Mouse (Mus musculus) left cerebral cortex, postnatal 36 days (tissue): ENCODE data around the gene Baiap2l2. TPM values are rescaled to one million over a fixed set of nuclear protein-coding genes. Genes with fewer than 3 reads are reported as not detected.

Experiments used
- DNase-seq, 2 experiments: peaks; one replicate each; pipeline ENCODE4 v3.0.0; 2021 to 2022; ENCODE audit warnings: low spot score in 2 of 2, mixed read lengths in 1 of 2
- intact Hi-C: fragments of 180-260 bp; cut with DNase I; formaldehyde crosslinking; loops from one replicate; pipeline ENCODE4 v1.15.1; 2025
- total RNA-seq, 2 experiments: library from RNA; stranded (reverse); gene quantifications; 2 replicates each; pipeline ENCODE4 v1.2.3; 2021

The Baiap2l2 gene
- total RNA-seq, 2 experiments from 2014 or later, result 3.5 to 4.5 TPM

GRCm38 (mm10) chr15:79304832-79305231 lies 19.5 kb upstream of the Baiap2l2 start:
- intact Hi-C loops, result no loop called here
- no peak for DNase-seq

GRCm38 (mm10) chr15:79303725-79304124 lies 18.4 kb upstream of the Baiap2l2 start:
- DNase-seq, result no peak
- intact Hi-C loops, result no loop called here

- intact Hi-C loops, result no loop called here
- no peak for DNase-seq
Measured at GRCm38 (mm10) chr15:79299563-79300155, 14.3 kb upstream of the Baiap2l2 start.

- intact Hi-C loops, result no loop called here
- DNase-seq, result no peak
Measured at GRCm38 (mm10) chr15:79298553-79298952, 13.2 kb upstream of the Baiap2l2 start.

DNA sequence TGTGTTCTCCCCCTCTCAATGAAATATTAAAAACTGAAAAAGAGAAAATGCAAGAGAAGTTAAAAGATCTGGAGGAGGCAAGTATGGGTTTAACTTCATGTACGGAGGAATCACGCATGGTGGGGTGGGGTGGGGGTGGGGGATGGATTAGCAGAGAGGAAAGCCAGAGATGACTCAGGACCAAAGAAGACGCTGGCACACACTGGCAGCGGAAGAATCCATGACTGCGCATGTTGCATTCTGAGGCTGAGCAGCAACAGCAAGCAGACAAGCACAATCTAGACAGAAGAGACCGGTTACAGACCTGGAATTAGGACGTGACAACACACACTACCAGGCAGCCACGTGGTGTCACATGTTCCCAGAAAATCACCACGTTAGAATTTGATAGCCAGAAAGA lies 7.4 kb upstream of the Baiap2l2 start:
- intact Hi-C loops, result no loop called here
- no peak for DNase-seq

- intact Hi-C loops, result no loop called here
- DNase-seq, result no peak
Measured at GRCm38 (mm10) chr15:79290340-79290739, 5.0 kb upstream of the Baiap2l2 start.

DNA sequence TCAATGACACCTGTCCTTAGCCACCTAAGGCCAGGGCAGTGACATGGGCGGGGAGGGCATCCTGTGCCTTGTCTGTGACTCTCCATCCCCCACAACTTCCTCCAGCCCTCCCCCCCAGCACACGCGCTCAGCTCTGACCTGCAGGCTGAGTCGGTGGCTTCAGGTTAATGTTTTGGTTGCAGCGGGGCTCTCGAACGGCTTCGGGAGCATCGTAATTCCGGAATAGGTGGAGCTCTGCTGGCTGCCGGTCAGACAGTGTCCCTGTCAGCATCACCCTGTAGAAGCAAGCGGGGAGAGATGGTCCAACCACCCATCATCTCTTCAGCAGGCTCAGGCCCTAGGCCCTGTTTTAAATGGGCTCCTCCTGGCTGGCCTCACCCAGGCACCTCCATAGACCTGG lies 4.1 kb upstream of the Baiap2l2 start:
- intact Hi-C loops, result no loop called here

DNA sequence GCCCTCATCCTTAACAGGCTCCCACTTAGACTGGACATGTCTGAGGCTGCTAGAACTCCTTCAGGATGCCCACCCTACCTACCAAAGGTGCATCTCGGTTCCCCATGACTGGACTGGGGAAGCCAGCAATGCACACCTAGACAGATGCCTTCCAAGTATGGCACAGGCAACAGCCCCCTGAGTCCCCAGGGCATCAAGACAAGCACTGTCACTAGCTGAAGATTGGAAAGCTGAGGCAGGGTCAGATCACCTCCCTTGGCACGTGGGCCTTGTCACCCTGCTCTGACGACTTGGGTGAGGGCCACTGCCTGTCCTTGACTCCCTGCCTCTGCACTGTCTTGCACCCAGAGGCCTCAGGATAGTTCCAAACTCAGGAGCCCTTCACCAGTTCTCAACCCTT lies 3.0 kb upstream of the Baiap2l2 start:
- intact Hi-C loops, result no loop called here
- DNase-seq, result no peak

More for the DNA sequence above, 4.1 kb upstream of the Baiap2l2 start:
- no peak for DNase-seq

DNA sequence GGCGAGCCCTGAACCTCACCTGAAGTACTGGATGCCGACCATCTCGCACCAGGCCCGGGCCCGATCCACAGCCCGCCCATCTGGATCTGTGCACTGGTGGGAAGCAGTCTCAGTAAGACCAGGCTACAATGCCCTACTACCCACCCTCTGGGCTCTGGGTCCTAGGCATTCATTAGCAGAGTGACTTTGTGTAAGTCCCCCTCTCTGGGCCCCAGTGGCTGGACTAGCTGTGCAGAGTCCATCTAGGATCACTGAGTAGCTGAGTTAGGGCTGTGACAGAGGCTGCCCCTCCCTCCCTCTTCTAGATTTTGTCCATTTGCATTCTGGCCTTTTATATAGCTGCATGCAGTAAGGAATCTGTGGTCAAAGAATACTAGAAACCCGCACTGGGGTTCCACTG lies 1.8 kb upstream of the Baiap2l2 start:
- intact Hi-C loops, result no loop called here
- DNase-seq, result no peak

GRCm38 (mm10) chr15:79286141-79286540 lies 804 bp upstream of the Baiap2l2 start:
- no peak for DNase-seq
- intact Hi-C loops, result no loop called here

DNA sequence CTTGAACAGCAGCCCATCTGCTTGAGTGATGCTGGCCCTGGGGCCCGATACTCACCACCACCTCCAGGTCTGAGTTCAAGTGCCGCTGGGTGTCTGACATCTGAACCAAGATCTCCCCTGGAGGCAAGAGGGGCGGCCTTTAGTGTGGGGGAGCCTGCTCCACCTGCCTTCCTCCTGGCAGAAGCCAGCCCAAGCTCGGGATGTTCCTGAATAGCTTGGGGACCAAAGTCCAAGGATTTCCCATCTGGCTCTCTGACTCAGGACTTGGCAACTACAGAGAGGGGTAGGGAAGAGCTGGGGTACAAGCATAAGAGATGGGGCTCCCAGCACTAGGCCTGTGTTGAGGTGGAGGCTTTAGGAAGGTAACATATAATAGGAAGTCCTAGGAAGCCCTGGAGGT lies 2.0 kb downstream of the Baiap2l2 start:
- intact Hi-C loops, result no loop called here
- no peak for DNase-seq

DNA sequence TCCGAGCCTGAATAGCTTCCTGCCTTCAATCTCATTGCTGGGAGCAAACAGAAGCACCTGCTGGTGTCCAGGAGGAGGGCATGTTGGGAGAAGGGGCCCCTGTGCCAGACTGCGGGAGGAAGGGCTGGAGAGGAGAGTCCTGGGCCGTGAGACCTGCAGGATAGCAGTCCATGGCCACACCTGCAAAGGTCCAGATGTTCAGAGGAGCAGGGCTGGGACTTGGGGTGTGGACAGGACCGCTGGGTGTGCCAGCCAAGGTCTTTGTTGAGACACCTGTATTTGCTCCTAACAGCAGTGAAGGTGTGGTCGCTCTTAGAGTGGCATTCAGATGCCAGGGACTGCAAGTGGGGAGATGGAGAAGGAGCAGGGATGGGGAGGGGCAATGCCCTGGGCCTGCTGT lies 2.9 kb downstream of the Baiap2l2 start:
- intact Hi-C loops, result no loop called here
- no peak for DNase-seq

GRCm38 (mm10) chr15:79281389-79281788 lies 3.9 kb downstream of the Baiap2l2 start:
- DNase-seq, result no peak
- intact Hi-C loops, result no loop called here

- intact Hi-C loops, result no loop called here
- no peak for DNase-seq
Measured at GRCm38 (mm10) chr15:79280850-79281249, 4.5 kb downstream of the Baiap2l2 start.

GRCm38 (mm10) chr15:79280209-79280608 lies 5.1 kb downstream of the Baiap2l2 start:
- intact Hi-C loops, result no loop called here
- no peak for DNase-seq

DNA sequence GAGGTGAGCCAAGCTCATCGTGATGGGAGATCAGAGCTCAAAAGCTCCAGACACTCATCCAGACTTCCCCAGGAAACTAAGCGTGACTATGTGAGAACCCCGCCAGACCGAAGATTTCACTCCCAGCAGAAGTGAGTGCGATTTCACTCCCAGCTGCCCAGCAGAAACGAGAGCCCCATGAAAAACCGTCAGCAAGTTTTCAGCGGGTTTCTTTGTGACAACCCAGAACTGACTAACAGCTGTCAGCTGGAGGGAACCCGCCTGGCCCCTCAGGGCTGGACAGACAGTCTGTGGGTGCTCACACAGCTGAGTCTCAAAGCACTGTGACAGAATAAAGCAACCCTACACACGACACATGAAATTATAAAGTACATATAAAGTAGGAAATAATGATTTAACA lies 7.6 kb downstream of the Baiap2l2 start:
- intact Hi-C loops, result no loop called here
- DNase-seq, result no peak

DNA sequence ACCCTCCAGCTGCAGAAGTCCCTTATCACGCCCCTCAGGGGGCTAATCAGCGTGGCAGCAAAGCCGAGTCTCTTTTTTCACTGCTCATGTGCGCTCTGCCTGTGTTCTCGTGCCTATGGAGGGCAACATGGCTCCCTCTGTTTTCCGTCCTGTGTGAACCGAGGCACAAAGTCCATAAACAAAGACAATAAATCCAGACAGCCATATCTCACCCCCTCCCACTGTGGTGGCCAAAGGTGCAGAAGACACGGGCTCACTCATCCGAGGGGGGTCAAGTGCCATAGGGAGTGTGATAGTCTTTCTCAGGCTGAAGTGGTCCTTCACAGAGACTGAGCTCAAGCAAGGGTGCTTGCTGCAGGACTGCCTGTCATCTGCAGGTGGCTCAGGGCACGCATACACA lies 12.3 kb downstream of the Baiap2l2 start:
- no peak for DNase-seq
- intact Hi-C loops, result no loop called here

DNA sequence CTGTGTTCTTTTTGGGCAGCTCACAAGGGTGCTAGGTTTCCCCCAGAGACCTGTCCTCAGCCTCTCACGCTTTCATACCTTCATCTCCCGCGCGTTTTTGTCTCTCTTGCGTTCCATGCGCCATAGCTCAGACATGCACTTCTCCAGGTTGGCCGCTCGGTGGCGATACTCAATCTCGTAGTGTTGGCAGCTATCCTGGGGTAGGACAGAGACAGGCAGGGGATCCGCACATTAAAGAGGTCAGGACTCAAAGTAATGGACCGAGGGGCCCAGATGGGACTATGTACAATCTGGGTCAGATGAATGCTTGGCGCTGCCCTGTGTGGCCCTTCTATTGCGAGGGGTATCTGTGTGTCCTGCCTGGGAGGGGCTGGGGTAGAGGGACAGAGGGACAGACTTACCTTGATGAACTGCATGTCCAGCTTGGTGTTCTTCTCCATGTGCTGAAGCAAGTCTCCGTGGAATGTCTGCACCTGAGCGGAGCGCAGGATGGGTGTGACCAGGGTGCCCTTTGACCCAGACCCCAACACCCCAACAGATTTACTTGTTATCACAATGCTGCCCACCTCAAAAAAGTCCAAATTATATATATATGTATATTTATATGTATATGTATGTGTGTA lies 14.1 kb downstream of the Baiap2l2 start:
- intact Hi-C loops, result no loop called here
- DNase-seq, result peak in 1 of 2 experiments; percentile 30

- DNase-seq, result peak; percentile 33 to 49
- intact Hi-C loops, result no loop called here
Measured at GRCm38 (mm10) chr15:79270317-79271123, 14.8 kb downstream of the Baiap2l2 start.

GRCm38 (mm10) chr15:79268521-79268920 lies 16.8 kb downstream of the Baiap2l2 start:
- intact Hi-C loops, result no loop called here
- no peak for DNase-seq

GRCm38 (mm10) chr15:79265384-79265783 lies 20.0 kb downstream of the Baiap2l2 start:
- intact Hi-C loops, result no loop called here

More at GRCm38 (mm10) chr15:79265384-79265783, 20.0 kb downstream of the Baiap2l2 start:
- DNase-seq, result no peak
